Mouse (Mus musculus) mouse trophoblast stem cell (cell line): Measurements from ENCODE around the gene Tmprss5.

ENCODE experiments used
- in situ Hi-C, 2 experiments: fragments of 300-500 bp; cut with MseI, MboI; formaldehyde crosslinking; loops; 2 replicates in 1 of 2; 3 replicates in 1 of 2; pipeline ENCODE4 v1.15.1; 2025

Tmprss5 gene

GRCm38 (mm10) chr9:49081107-49081506 is at the start of gene Tmprss5:
Tmprss5 (plus strand) TSS chr9:49081260.
- in situ Hi-C loops, result loop anchor here (5.0 to 25.0 kb wide), 2 partner anchors 406 to 1356 kb away; partner anchors contain the start of gene Ttc12 (in 2 of the 2)

GRCm38 (mm10) chr9:49034764-49035163 is 46.3 kb upstream of the Tmprss5 start:
- in situ Hi-C loops, result no loop called here

- in situ Hi-C loops, result loop anchor here in 1 of 2 experiments (5.0 kb wide), 1 partner anchor 54 kb away; no protein-coding TSS in a partner anchor
These were observed 30.2 kb upstream of the Tmprss5 start for GRCm38 (mm10) chr9:49050901-49051300.

GRCm38 (mm10) chr9:49051349-49051748 is 29.7 kb upstream of the Tmprss5 start:
- in situ Hi-C loops, result loop anchor here in 1 of 2 experiments (5.0 kb wide), 1 partner anchor 54 kb away; no protein-coding TSS in a partner anchor

GRCm38 (mm10) chr9:49054028-49054427 is 27.0 kb upstream of the Tmprss5 start:
- in situ Hi-C loops, result loop anchor here in 1 of 2 experiments (5.0 kb wide), 1 partner anchor 57 kb away; no protein-coding TSS in a partner anchor

GRCm38 (mm10) chr9:49055333-49056205 is 25.5 kb upstream of the Tmprss5 start, which contains the start of gene Zw10:
Zw10 (plus strand) TSS chr9:49055613.
- in situ Hi-C loops, result no loop called here

GRCm38 (mm10) chr9:49076847-49077246 is 4.2 kb upstream of the Tmprss5 start:
- in situ Hi-C loops, result loop anchor here in 1 of 2 experiments (25.0 kb wide), 1 partner anchor 1360 kb away; no protein-coding TSS in a partner anchor

GRCm38 (mm10) chr9:49081561-49081960 is 501 bp downstream of the Tmprss5 start:
- in situ Hi-C loops, result loop anchor here (5.0 to 25.0 kb wide), 2 partner anchors 406 to 1356 kb away; partner anchors contain the start of gene Ttc12 (in 2 of the 2)

- in situ Hi-C loops, result loop anchor here in 1 of 2 experiments (25.0 kb wide), 1 partner anchor 1350 kb away; no protein-coding TSS in a partner anchor
These were observed 6.3 kb downstream of the Tmprss5 start for GRCm38 (mm10) chr9:49087317-49087716.

- in situ Hi-C loops, result loop anchor here in 1 of 2 experiments (25.0 kb wide), 1 partner anchor 1338 kb away; no protein-coding TSS in a partner anchor
These were observed 17.8 kb downstream of the Tmprss5 start for GRCm38 (mm10) chr9:49098871-49099270.

GRCm38 (mm10) chr9:49102328-49102727 is 21.3 kb downstream of the Tmprss5 start:
- in situ Hi-C loops, result no loop called here

GRCm38 (mm10) chr9:49109101-49109500 is 28.0 kb downstream of the Tmprss5 start:
- in situ Hi-C loops, result no loop called here

GRCm38 (mm10) chr9:49110476-49111220 is 29.6 kb downstream of the Tmprss5 start:
- in situ Hi-C loops, result no loop called here

GRCm38 (mm10) chr9:49111296-49111695 is 30.2 kb downstream of the Tmprss5 start:
- in situ Hi-C loops, result no loop called here

GRCm38 (mm10) chr9:49118271-49118825 is 37.3 kb downstream of the Tmprss5 start:
- in situ Hi-C loops, result no loop called here

- in situ Hi-C loops, result no loop called here
These were observed 38.7 kb downstream of the Tmprss5 start for GRCm38 (mm10) chr9:49119759-49120158.

- in situ Hi-C loops, result no loop called here
These were observed 44.6 kb downstream of the Tmprss5 start for GRCm38 (mm10) chr9:49125706-49126105.

- in situ Hi-C loops, result no loop called here
These were observed 49.5 kb downstream of the Tmprss5 start for GRCm38 (mm10) chr9:49130514-49131010.

- in situ Hi-C loops, result no loop called here
These were observed 62.8 kb downstream of the Tmprss5 start for GRCm38 (mm10) chr9:49143841-49144240.

GRCm38 (mm10) chr9:49145776-49146175 is 64.7 kb downstream of the Tmprss5 start:
- in situ Hi-C loops, result no loop called here

- in situ Hi-C loops, result no loop called here
These were observed 66.0 kb downstream of the Tmprss5 start for GRCm38 (mm10) chr9:49147031-49147430.
